Mouse (Mus musculus): ENCODE measurements at regions not wholly inside any gene's neighbourhood (a gene's known extent, or its start where the extent isn't known, plus 50 kb on each side); places are given as distances from the start of the nearest gene placed in this dataset.

- Histone ChIP-seq H3K9me3 (replicated peaks; ENCODE audit: control insufficient read depth, low read length) (no peaks in the 10 kb centered on the region), H3K4me1 (ENCODE audit: control insufficient read depth, insufficient read depth, low read length) (no peaks in the 10 kb centered on the region), H3K27ac (replicated peaks; ENCODE audit: low read depth, low read length) (no peak overlapping the region), H3K9ac (replicated peaks; ENCODE audit: low read length) (no peak overlapping the region), H3K4me3 (ENCODE audit: low read depth, low read length) (no peak overlapping the region), H3K27me3 (ENCODE audit: control insufficient read depth, insufficient read depth, low read length) (no peaks in the 10 kb centered on the region), H3K36me3 (replicated peaks; ENCODE audit: control insufficient read depth, insufficient read depth, low read depth, low read length) (no peaks in the 10 kb centered on the region), H3K4me2 (ENCODE audit: low read depth, low read length) (no peak overlapping the region)
- ATAC-seq (replicated peaks; ENCODE audit: insufficient number of reproducible peaks, low FRiP score, low TSS enrichment, low read depth): no peak
- WGBS: 75% methylated on average over 1 of the region's 1 CpGs
- no peak for DNase-seq (ENCODE audit: low spot score)
Measured at GRCm38 (mm10) chr5:126862078-126862477, 379.5 kb upstream of the Tmem132c start.

GRCm38 (mm10) chr5:126875842-126876241 is 365.8 kb upstream of the Tmem132c start:
- Histone ChIP-seq H3K9ac (replicated peaks; ENCODE audit: low read length) (no peak overlapping the region), H3K4me2 (ENCODE audit: low read depth, low read length) (no peak overlapping the region), H3K4me3 (ENCODE audit: low read depth, low read length) (no peak overlapping the region), H3K27ac (replicated peaks; ENCODE audit: low read depth, low read length) (no peak overlapping the region), H3K9me3 (replicated peaks; ENCODE audit: control insufficient read depth, low read length) (no peaks in the 10 kb centered on the region), H3K27me3 (ENCODE audit: control insufficient read depth, insufficient read depth, low read length) (no peaks in the 10 kb centered on the region), H3K4me1 (ENCODE audit: control insufficient read depth, insufficient read depth, low read length) (no peaks in the 10 kb centered on the region), H3K36me3 (replicated peaks; ENCODE audit: control insufficient read depth, insufficient read depth, low read depth, low read length) (no peaks in the 10 kb centered on the region)
- ATAC-seq (replicated peaks; ENCODE audit: insufficient number of reproducible peaks, low FRiP score, low TSS enrichment, low read depth) (no peak), DNase-seq (ENCODE audit: low spot score) (no peak)
- 63% methylated on average over 1 of the region's 1 CpGs for WGBS

GRCm38 (mm10) chr5:126890710-126891109 is 350.9 kb upstream of the Tmem132c start:
- DNase-seq (ENCODE audit: low spot score) (no peak), ATAC-seq (replicated peaks; ENCODE audit: insufficient number of reproducible peaks, low FRiP score, low TSS enrichment, low read depth) (no peak)
- Histone ChIP-seq H3K4me3 (ENCODE audit: low read depth, low read length) (no peak overlapping the region), H3K4me1 (ENCODE audit: control insufficient read depth, insufficient read depth, low read length) (no peaks in the 10 kb centered on the region), H3K9me3 (replicated peaks; ENCODE audit: control insufficient read depth, low read length) (no peaks in the 10 kb centered on the region), H3K36me3 (replicated peaks; ENCODE audit: control insufficient read depth, insufficient read depth, low read depth, low read length) (no peaks in the 10 kb centered on the region), H3K4me2 (ENCODE audit: low read depth, low read length) (no peak overlapping the region), H3K27me3 (ENCODE audit: control insufficient read depth, insufficient read depth, low read length) (no peaks in the 10 kb centered on the region), H3K27ac (replicated peaks; ENCODE audit: low read depth, low read length) (no peak overlapping the region), H3K9ac (replicated peaks; ENCODE audit: low read length) (no peak overlapping the region)
- 79% methylated on average over 1 of the region's 1 CpGs for WGBS

- no peak overlapping the region for H3K4me3 ChIP-seq (ENCODE audit: low read depth, low read length)
- no peaks in the 10 kb centered on the region for H3K36me3 ChIP-seq (replicated peaks; ENCODE audit: control insufficient read depth, insufficient read depth, low read depth, low read length)
- H3K27me3 ChIP-seq (ENCODE audit: control insufficient read depth, insufficient read depth, low read length): no peaks in the 10 kb centered on the region
- 86% methylated on average over 4 of the region's 4 CpGs for WGBS
- H3K9me3 ChIP-seq (replicated peaks; ENCODE audit: control insufficient read depth, low read length): no peaks in the 10 kb centered on the region
- DNase-seq (ENCODE audit: low spot score) (no peak), ATAC-seq (replicated peaks; ENCODE audit: insufficient number of reproducible peaks, low FRiP score, low TSS enrichment, low read depth) (no peak)
- no peak overlapping the region for H3K4me2 ChIP-seq (ENCODE audit: low read depth, low read length)
- no peak overlapping the region for H3K27ac ChIP-seq (replicated peaks; ENCODE audit: low read depth, low read length)
- H3K9ac ChIP-seq (replicated peaks; ENCODE audit: low read length): no peak overlapping the region
- H3K4me1 ChIP-seq (ENCODE audit: control insufficient read depth, insufficient read depth, low read length): no peaks in the 10 kb centered on the region
Measured at GRCm38 (mm10) chr5:126893063-126893462, 348.5 kb upstream of the Tmem132c start.

- H3K4me1 ChIP-seq (ENCODE audit: control insufficient read depth, insufficient read depth, low read length): no peaks in the 10 kb centered on the region
- no peak for DNase-seq (ENCODE audit: low spot score)
- no peak overlapping the region for H3K27ac ChIP-seq (replicated peaks; ENCODE audit: low read depth, low read length)
- ATAC-seq (replicated peaks; ENCODE audit: insufficient number of reproducible peaks, low FRiP score, low TSS enrichment, low read depth): no peak
- no peaks in the 10 kb centered on the region for H3K27me3 ChIP-seq (ENCODE audit: control insufficient read depth, insufficient read depth, low read length)
- no peak overlapping the region for H3K4me2 ChIP-seq (ENCODE audit: low read depth, low read length)
- H3K36me3 ChIP-seq (replicated peaks; ENCODE audit: control insufficient read depth, insufficient read depth, low read depth, low read length): no peaks in the 10 kb centered on the region
- H3K9ac ChIP-seq (replicated peaks; ENCODE audit: low read length): no peak overlapping the region
- H3K9me3 ChIP-seq (replicated peaks; ENCODE audit: control insufficient read depth, low read length): no peaks in the 10 kb centered on the region
- no peak overlapping the region for H3K4me3 ChIP-seq (ENCODE audit: low read depth, low read length)
- WGBS: 88% methylated on average over 2 of the region's 2 CpGs
Measured at GRCm38 (mm10) chr5:126910084-126910483, 331.5 kb upstream of the Tmem132c start.

GRCm38 (mm10) chr5:126917300-126917699 is 324.3 kb upstream of the Tmem132c start:
- no peaks in the 10 kb centered on the region for H3K4me1 ChIP-seq (ENCODE audit: control insufficient read depth, insufficient read depth, low read length)
- H3K9me3 ChIP-seq (replicated peaks; ENCODE audit: control insufficient read depth, low read length): no peaks in the 10 kb centered on the region
- H3K4me2 ChIP-seq (ENCODE audit: low read depth, low read length): no peak overlapping the region
- WGBS: 73% methylated on average over 7 of the region's 7 CpGs
- DNase-seq (ENCODE audit: low spot score): no peak
- H3K27me3 ChIP-seq (ENCODE audit: control insufficient read depth, insufficient read depth, low read length): no peaks in the 10 kb centered on the region
- no peak overlapping the region for H3K9ac ChIP-seq (replicated peaks; ENCODE audit: low read length)
- ATAC-seq (replicated peaks; ENCODE audit: insufficient number of reproducible peaks, low FRiP score, low TSS enrichment, low read depth): no peak
- H3K36me3 ChIP-seq (replicated peaks; ENCODE audit: control insufficient read depth, insufficient read depth, low read depth, low read length): no peaks in the 10 kb centered on the region
- H3K27ac ChIP-seq (replicated peaks; ENCODE audit: low read depth, low read length): no peak overlapping the region
- no peak overlapping the region for H3K4me3 ChIP-seq (ENCODE audit: low read depth, low read length)

- Histone ChIP-seq H3K4me2 (ENCODE audit: low read depth, low read length) (no peak overlapping the region), H3K4me3 (ENCODE audit: low read depth, low read length) (no peak overlapping the region), H3K9ac (replicated peaks; ENCODE audit: low read length) (no peak overlapping the region), H3K9me3 (replicated peaks; ENCODE audit: control insufficient read depth, low read length) (no peaks in the 10 kb centered on the region), H3K27me3 (ENCODE audit: control insufficient read depth, insufficient read depth, low read length) (no peaks in the 10 kb centered on the region), H3K27ac (replicated peaks; ENCODE audit: low read depth, low read length) (no peak overlapping the region), H3K36me3 (replicated peaks; ENCODE audit: control insufficient read depth, insufficient read depth, low read depth, low read length) (no peaks in the 10 kb centered on the region), H3K4me1 (ENCODE audit: control insufficient read depth, insufficient read depth, low read length) (no peaks in the 10 kb centered on the region)
- ATAC-seq (replicated peaks; ENCODE audit: insufficient number of reproducible peaks, low FRiP score, low TSS enrichment, low read depth) (no peak), DNase-seq (ENCODE audit: low spot score) (no peak)
- 50% methylated on average over 2 of the region's 2 CpGs for WGBS
Measured at GRCm38 (mm10) chr5:126933466-126933865, 308.1 kb upstream of the Tmem132c start.

- Histone ChIP-seq H3K27me3 (ENCODE audit: control insufficient read depth, insufficient read depth, low read length) (no peaks in the 10 kb centered on the region), H3K9me3 (replicated peaks; ENCODE audit: control insufficient read depth, low read length) (no peaks in the 10 kb centered on the region), H3K9ac (replicated peaks; ENCODE audit: low read length) (no peak overlapping the region), H3K4me3 (ENCODE audit: low read depth, low read length) (no peak overlapping the region), H3K36me3 (replicated peaks; ENCODE audit: control insufficient read depth, insufficient read depth, low read depth, low read length) (no peaks in the 10 kb centered on the region), H3K27ac (replicated peaks; ENCODE audit: low read depth, low read length) (no peak overlapping the region), H3K4me1 (ENCODE audit: control insufficient read depth, insufficient read depth, low read length) (no peaks in the 10 kb centered on the region), H3K4me2 (ENCODE audit: low read depth, low read length) (no peak overlapping the region)
- DNase-seq (ENCODE audit: low spot score) (no peak), ATAC-seq (replicated peaks; ENCODE audit: insufficient number of reproducible peaks, low FRiP score, low TSS enrichment, low read depth) (no peak)
- WGBS: 82% methylated on average over 7 of the region's 7 CpGs
Measured at GRCm38 (mm10) chr5:126944861-126945260, 296.7 kb upstream of the Tmem132c start.

Data from embryonic facial prominence, embryonic 11.5 days (tissue).